Mouse (Mus musculus) bone marrow macrophage, adult 2 months (primary cell): Measurements from ENCODE around the gene Cd101. TPM values are rescaled to one million over a fixed set of nuclear protein-coding genes. Genes with fewer than 3 reads are reported as not detected.

Experiments used
- H3K27ac ChIP-seq: 2 replicates; pipeline ENCODE4 v1.5.1; 2012; ENCODE audit warnings: low read depth, low read length; ENCODE audit not compliant: insufficient read depth
- H3K4me1 ChIP-seq: 2 replicates; pipeline ENCODE4 v1.6.1; 2012; ENCODE audit warnings: low read length; ENCODE audit not compliant: control insufficient read depth, insufficient read depth
- H3K4me3 ChIP-seq: 2 replicates; pipeline ENCODE4 v1.5.1; 2012; ENCODE audit warnings: mild to moderate bottlenecking, low read length, moderate library complexity; ENCODE audit not compliant: insufficient read depth
- CTCF ChIP-seq: IDR thresholded peaks from 2 replicates; pipeline ENCODE4 v1.5.1; 2012; ENCODE audit warnings: low read depth, mild to moderate bottlenecking, low read length, moderate library complexity
- POLR2A ChIP-seq: IDR thresholded peaks from 2 replicates; pipeline ENCODE4 v1.6.1; 2012; ENCODE audit warnings: mild to moderate bottlenecking, low read depth, low read length, borderline replicate concordance
- polyA plus RNA-seq: library from polyadenylated mRNA; stranded (reverse); fragments of >200 nt; gene quantifications from 2 replicates; pipeline ENCODE4 v1.2.4, GENCODE M21; 2012; ENCODE audit not compliant: missing spikeins, insufficient read depth, insufficient read length

The Cd101 gene
- polyA plus RNA-seq, 1 experiment: 2.9 TPM

DNA sequence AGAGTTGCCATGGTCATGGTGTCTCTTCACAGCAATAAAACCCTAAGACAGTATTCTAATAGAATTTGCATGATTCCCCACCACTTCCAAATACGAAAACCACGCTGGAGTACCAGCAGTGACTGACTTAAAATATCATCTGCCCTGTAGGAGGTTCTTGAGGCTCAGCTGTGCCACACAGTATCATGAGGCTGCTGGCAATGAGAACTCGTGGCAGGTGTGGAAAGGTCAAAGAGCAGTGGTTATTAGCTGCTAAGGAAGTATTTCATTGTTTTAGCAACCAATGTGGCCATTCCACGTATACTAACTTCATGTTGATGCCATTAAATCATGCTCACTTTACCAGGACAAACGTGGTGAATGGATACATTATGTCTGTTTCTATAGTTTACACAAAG, 18.2 kb downstream of the Cd101 start:
- TF ChIP-seq POLR2A (no peak), CTCF (no peak)
- no peak overlapping the region for H3K4me3 ChIP-seq
- peaks cover 28% of the 10 kb centered on the region for H3K4me1 ChIP-seq
- H3K27ac ChIP-seq: peak overlapping the region; percentile 55

- no peak overlapping the region for H3K4me3 ChIP-seq
- TF ChIP-seq CTCF (no peak), POLR2A (no peak)
- peaks cover 32% of the 10 kb centered on the region for H3K4me1 ChIP-seq
- peak overlapping the region; percentile 55 for H3K27ac ChIP-seq
These were observed 18.7 kb downstream of the Cd101 start for GRCm38 (mm10) chr3:101010589-101011202.

- no peak overlapping the region for H3K4me3 ChIP-seq
- peaks cover 58% of the 10 kb centered on the region for H3K4me1 ChIP-seq
- no peak overlapping the region for H3K27ac ChIP-seq
- TF ChIP-seq CTCF (no peak), POLR2A (no peak)
These were observed 22.1 kb downstream of the Cd101 start for GRCm38 (mm10) chr3:101007112-101007782.

GRCm38 (mm10) chr3:101005392-101005791, 24.0 kb downstream of the Cd101 start:
- peaks cover 46% of the 10 kb centered on the region for H3K4me1 ChIP-seq
- H3K27ac ChIP-seq: no peak overlapping the region
- H3K4me3 ChIP-seq: no peak overlapping the region
- TF ChIP-seq POLR2A: no peak
- no peak for TF ChIP-seq CTCF

DNA sequence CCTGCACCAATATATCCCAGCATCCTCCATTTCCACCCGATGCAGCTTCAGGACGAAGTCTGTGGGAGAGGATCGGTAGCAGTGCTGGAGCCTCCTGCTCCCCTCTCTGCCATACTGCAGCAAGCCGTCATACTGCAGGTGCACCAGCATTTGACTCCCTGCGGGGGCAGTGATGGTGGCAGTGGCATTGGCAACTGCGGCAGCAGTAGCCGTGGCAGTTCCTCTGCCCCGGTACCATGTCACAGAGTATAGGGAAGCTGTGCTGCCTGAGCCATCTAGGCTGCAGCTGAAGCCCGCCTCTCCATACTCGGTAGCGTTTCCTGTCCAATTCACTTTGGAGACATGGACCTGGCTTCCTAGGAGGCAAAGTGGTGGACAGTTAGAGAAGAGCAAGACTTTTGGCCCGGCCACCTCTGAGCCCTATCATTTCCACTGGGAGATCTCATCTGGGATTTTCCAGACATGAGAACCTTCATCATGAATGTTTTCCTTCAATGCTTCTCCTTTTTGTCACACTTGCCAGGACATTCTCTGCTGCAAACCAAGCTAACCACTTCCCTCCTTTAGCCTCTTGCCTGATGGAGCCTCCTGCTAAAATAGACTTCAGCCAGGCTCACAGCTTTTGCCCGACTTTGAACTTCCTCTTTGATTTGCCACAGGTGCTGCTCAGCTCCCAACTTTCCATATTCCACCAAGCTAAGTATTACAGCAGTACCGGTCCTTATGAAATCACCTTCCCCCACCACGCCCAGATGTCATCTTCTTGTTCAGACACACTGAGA, 25.6 kb downstream of the Cd101 start:
- Histone ChIP-seq H3K27ac (peak overlapping the region; percentile 93), H3K4me3 (peak overlapping the region; percentile 29), H3K4me1 (peaks cover 40% of the 10 kb centered on the region)
- TF ChIP-seq CTCF (no peak), POLR2A (no peak)

DNA sequence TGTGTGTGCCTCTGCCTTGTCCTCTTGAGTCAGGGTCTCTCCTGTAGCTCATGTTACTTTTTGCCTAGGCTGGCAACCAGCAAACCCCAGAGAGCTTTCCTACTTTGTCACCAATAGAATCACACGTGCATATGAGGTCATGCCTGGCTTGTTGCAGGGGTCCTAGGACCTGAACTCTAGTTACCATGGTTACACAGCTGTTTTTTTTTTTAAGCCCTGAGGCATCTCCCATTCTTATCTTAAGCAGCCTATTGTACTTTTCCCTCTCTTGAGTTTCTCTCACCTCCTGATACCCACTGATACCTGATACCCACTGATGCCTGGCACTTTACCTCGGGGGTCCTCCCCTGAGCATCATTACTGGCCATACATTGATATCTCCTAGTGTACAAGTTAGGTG, 29.6 kb downstream of the Cd101 start:
- no peak for TF ChIP-seq CTCF
- TF ChIP-seq POLR2A: no peak
- Histone ChIP-seq H3K4me1 (peaks cover 40% of the 10 kb centered on the region), H3K27ac (no peak overlapping the region), H3K4me3 (no peak overlapping the region)

DNA sequence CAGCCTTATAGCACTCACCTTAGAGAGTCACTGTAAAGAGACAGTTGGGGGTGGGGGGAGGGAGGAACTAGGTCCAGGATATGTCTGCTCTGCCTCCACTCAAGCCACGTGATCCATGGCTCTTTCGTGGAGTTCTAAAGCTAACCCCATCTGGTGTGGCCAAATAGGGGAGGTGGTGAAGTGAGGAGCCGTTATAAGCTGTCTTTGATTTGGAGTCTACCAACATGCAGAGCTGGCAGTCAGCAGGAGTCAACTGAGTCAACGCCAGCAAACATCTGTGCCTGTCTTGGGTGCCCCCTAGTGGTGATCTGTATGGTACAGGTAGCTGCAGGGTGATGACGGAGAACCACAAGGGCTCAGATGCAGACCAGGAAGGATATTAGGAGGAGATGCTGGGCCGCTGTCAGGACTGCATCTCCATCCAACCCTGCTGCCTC, 30.4 kb downstream of the Cd101 start:
- H3K4me1 ChIP-seq: peaks cover 39% of the 10 kb centered on the region
- H3K27ac ChIP-seq: no peak overlapping the region
- peak; percentile 72 for TF ChIP-seq CTCF
- TF ChIP-seq POLR2A: no peak
- H3K4me3 ChIP-seq: no peak overlapping the region

DNA sequence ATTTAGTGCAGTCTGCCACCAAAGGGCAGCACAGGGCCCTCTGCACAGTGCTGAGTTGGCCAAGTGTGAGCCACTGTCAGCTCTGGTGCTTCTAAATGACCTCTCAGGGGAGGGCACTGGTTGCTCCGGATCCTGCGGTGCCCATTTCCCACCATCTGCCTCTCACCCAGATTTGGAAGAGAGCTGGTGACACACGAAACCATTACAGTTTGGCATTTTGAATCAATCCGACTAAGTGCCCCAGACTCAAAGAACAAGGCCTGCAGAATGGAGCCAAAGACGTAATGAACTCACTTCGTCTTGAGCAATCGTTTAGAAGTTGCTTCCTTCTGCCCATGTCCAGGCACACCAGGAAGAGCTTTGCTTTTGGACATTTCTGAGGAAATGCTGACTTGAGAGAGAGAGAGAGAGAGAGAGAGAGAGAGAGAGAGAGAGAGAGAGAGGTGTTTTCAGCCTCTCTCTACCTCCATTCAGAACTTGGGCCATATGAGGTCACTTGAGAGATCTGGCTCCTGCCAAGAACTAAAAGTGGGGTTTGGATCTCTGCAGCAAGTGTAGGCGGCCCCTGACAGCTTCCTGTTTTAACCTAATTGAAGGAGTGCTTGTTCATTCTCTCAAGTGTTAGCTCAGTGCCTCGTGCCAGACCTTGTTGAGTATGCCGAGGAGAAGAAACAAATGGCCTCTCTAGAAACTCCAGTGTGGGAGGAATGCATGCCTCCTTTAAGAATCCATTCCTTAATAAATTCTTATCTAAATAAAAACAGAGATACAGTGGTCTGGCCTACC, 31.4 kb downstream of the Cd101 start:
- peak overlapping the region; percentile 77 for H3K27ac ChIP-seq
- no peak for TF ChIP-seq POLR2A
- TF ChIP-seq CTCF: no peak
- H3K4me3 ChIP-seq: no peak overlapping the region
- peaks cover 41% of the 10 kb centered on the region for H3K4me1 ChIP-seq

GRCm38 (mm10) chr3:100994252-100994651, 35.1 kb downstream of the Cd101 start:
- no peak for TF ChIP-seq CTCF
- TF ChIP-seq POLR2A: no peak
- Histone ChIP-seq H3K4me1 (peaks cover 34% of the 10 kb centered on the region), H3K27ac (no peak overlapping the region), H3K4me3 (no peak overlapping the region)
